Mouse (Mus musculus): ENCODE results near the gene Ube2g2.
A peak's percentile ranks its signal among the peaks of the same experiment; 100 is the strongest.
"Not testable (repeated sequence)": the region's sequence is repeated elsewhere in the genome, so short reads cannot be mapped to it uniquely, and the experiment has no call there.

Ube2g2 gene

DNA sequence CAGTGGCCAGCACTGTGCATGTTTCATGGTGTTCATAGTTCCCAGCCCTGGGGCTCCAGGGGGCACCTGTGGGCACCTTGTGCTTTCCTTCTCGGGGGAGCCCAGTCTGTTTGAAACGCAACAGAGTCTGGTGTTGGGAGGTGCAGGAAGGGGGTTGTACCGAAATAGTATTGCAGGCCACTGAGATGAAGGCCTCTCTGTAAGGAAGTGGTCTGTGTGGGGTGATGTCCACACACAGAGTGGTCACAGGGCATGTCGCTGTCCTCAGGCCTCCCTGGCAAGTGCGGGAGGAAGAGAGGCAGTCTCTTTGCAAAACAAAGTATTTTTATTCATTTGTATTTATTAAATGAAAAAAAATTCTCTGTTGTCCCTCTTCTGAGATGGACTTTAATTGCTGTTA is 23.5 kb downstream of the Ube2g2 start:
- DNase-seq (ENCODE audit: low spot score): no peak

DNA sequence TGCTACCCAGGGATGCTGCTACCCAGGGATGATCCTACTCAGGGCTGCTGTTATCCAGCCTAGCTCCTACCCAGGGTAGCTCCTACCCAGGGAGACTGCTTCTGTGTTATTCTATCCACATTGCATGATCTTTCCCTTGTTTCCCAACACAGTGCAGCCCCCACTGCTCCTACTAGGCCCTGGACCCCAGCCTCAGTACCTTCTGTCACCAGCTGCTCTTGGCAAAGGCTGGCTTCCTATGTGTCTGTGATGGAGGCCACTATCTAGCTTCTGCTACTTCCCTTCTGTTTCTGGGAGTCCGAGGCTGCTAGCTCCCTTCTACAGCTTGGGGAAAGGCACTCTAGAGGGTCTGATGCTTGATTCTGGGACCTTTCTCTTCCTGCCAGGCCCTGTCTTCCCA is 25.4 kb downstream of the Ube2g2 start:
- DNase-seq (ENCODE audit: low spot score): no peak

DNA sequence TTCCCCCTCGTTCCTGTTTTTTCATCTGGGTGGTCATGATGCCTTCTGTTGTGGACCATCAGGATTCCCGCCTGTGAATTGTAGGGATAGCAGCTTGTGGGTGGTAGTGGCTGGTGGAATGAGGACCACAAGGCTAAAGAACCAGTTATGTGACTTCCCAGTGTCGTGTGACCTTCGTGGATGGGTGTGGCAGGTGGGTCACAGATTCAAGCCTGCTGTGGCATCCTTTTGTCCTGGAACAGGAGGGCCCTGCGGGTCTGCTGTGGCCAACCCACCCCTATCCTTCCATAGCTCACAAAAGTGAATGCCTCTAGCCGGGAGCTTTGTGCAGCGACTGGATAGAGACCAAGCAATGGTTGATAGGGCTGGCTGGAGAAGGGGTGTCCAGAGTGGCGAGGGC is 25.8 kb downstream of the Ube2g2 start:
- no peak for DNase-seq (ENCODE audit: low spot score)

DNA sequence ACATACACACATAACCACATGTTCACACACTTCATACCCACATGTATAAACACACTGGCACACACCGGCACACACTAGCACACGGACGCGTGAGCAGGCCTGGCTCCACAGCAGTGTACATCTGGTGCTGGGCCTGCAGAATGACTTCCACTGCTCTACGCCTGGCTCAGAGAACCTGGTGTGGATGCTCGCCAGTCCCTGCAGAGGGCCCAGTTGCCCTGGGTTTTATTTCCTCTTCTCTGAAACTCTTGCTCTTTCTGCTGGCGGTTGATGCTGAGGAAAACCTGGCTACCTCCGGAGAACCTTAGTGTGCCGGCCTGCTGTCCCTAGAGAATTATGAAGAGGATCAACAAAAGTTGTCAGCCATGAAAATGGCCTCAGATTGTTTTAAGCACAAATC is 30.0 kb downstream of the Ube2g2 start:
- DNase-seq (ENCODE audit: low spot score): no peak

DNA sequence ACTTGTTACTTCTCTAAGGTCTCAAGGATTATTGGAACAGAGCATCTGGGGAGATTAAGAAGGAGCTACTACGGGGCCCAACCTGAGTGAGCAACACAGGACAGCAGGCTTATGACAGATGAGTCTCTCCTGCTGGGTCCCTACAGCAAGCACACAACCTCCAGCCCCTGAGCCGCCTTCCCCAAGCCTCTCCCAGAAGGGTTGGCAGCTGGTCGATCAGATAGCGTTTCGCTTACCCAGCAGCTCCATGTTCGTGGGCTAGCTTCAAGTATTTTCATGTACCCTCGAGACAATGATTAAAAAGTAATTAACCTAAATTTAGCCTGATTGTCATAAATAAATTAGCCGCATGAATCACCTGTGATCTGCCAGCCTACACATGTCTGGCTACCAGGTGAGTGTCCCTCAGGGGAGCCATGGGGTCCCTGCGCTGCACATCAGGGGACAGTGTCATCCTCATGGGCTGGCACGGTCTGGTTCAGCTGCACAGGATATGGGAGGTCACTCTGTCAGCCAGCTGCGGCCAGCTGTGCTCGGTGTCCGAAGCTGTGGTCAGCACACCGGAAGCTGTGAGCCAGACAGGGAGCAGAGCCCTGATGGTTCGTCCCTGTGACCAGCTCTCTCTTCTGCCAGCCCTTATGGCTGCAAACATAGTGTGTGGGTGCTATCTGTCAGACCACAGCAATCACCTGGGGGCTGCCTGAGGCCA is 36.4 kb downstream of the Ube2g2 start:
- peak; percentile 63 for DNase-seq (ENCODE audit: low spot score)

DNA sequence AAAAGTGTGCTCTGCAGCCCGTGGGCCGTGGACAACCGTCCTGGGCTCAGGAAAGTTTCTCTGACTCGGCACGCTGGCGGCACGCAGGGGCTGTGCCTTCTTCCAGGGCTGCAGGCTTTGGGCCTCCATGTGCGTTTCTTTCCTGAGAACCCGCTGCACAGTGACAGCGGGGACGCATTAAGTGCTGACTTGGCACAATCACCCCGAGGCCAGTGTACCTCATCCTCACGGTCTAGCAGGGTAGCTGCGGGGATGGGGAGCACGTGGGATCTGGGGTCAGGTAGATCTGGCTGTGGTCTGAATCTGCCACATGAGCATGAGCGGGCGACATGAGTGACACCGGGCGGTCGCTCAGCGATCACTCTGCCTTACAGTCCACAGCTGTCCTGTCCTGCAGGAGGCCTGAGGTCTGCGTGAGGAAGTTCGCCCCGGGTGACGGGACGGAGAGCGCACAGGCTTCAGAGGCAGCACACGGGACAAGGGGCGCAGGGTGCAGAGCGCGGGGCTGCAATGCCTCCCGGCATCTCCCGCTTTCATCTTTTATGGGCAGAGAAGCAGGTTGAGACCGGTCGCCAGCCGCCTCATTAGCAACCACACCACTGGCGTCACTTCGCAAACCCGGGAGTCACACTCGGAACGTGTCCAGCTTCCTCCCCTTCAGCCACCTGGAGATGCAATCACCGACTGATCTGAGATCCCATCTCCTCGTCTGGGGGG is 42.0 kb downstream of the Ube2g2 start:
- no peak for DNase-seq (ENCODE audit: low spot score)

DNA sequence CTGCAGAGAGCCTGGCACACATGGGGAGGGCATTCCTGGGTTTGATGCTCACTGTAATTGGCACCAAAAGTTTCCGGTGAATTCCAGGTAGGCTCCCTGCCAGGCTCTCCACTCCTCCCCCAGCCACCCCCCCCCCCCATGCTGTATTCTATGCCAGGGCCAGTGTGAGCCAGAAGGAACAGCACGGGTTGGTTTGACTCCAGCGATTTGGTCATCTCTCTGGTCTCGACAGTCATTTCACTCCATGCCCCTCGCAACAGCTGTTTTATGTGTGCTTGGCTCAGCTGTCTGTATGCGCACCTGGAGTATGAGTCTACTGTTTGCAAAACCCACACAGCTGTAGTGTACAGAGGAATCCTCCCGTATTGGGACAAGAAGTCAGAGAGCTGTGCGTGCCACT is 44.3 kb downstream of the Ube2g2 start:
- DNase-seq (ENCODE audit: low spot score): no peak

DNA sequence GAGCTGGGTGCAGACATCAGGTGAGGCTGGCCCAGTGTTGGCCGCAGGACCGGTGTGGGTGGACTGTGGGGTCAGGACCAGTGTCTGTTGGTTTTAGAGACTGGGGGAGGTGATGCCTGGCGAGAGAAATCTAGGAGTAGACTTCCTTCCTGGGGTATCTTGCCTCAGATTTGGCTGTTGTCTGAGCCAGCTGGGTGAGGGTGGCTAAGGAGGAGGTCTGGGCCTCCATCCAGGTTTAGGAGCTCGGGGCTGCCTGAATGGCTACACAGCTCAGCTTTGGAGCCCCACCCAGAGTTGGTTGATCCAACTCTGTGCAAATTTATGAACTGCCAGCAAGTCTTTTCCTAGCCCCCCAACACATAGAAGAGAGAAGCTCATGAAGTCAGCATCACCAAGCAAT is 45.3 kb downstream of the Ube2g2 start:
- DNase-seq (ENCODE audit: low spot score): no peak

DNA sequence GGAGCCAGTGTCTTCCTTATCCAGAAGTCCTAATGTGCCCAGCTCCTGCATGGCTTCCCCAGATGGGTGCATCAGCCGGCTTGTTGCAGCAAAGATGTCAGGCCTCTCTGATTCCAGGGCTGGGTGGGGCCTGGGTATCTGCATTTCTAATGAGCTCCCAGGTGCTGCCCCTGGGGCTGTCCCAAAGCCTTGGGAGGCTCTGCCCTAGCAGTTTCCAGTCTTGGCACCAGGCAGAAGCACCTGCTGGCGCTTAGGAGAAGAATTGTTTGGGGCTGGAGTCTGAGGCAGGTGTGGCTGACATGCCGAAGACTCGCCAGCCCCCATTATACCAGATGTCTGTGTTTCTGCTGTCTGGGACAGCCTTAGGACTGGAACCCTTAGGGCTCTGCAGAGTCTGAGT is 48.6 kb downstream of the Ube2g2 start:
- no peak for DNase-seq (ENCODE audit: low spot score)

DNA sequence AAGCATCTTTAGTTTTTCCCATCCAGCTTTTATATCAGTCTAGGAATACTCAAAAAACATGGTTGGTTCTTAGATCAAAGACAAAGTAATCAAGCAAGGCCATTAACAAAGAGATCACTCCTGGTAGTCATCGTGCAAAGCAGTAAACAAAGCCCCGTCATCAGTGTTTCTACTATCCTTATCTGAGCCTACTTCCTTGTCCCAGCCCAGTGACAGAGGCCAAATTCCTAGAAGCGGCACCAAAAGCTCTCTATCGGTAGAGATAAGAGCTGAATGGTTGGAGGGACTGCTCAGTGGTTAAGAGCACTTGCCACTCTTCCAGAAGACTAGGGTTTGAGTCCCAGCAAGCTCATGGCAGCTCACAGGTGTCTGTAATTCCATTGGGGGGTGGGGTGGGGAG is 49.4 kb downstream of the Ube2g2 start:
- DNase-seq (ENCODE audit: low spot score): no peak

DNA sequence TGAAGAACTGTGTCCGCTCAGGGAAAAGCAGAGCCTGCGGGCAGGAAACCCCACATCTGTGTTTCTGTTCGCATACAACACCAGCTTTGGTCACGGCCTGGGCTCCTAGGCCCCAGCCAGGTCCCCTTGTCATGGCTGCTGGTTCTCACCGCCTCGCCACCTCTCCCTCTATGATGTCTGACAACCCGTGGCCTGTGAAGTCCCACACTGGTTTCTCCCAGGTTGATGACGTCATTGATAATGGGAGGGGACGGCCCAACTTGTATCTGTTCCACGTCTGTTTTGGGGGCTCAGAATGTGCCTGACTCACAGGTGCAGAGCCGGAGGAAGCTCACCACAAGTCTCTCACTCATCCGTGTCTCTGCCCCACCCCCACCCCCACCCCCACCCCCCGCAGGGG is 51.7 kb downstream of the Ube2g2 start:
- no peak for DNase-seq (ENCODE audit: low spot score)

DNA sequence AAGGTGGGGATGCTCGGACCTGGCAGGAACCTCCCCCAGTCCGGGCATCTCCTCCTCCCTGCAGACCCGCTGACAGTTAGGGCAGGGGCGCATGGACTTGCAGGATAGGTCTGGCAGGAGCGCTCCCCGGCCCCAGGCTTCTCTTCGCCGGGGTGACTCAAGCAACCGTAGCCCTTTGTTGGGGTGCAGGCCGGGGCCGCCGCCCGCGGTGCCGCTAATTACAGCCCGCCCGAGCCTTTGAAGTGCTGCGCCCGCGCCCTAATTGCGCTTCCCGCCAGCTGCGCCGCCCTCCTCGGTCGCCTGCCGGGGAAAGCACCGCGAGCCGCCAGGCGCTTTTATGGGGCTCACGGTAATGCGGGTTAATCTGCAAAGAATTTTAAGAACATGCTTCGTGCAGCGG is 55.5 kb downstream of the Ube2g2 start:
- DNase-seq (ENCODE audit: low spot score): no peak

DNA sequence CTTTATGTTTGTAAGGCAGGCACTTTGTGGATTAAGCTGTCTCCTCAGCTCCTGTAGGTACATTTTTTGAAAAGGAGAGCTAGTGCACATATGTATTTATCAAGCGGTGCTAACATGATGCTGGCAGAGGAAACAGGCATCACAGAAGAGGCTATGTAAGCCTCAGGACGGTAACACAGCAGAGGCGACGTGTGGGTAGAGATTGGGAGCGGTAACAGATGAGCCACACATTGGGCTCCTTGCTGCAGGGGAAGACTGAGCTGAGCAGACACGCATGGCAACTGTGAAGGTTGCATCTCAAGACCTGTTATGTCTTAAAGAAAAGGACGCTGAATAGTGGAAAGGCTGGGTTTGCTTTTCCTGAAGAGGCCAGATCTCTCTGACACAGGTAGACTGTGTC is 60.9 kb downstream of the Ube2g2 start:
- no peak for DNase-seq (ENCODE audit: low spot score)

DNA sequence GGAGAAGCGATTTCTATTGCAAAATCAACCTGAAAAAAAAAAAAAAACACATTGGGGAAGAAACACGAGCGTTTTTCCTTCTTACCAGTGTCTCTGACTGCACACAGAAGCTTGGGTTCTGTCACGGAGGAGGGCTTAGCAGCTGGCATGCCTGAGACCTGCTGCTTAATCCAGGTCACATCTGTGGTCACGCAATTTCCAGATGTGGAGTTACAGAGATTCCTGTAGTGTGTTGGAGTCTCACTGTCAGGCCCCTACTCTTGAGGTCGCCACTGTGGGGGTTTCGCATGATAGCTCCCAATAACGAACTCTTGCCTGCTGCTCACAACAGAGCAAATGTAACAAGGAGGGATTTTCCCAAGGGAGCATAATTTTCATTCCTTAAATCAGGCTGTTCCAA is 62.1 kb downstream of the Ube2g2 start:
- no peak for DNase-seq (ENCODE audit: low spot score)

DNA sequence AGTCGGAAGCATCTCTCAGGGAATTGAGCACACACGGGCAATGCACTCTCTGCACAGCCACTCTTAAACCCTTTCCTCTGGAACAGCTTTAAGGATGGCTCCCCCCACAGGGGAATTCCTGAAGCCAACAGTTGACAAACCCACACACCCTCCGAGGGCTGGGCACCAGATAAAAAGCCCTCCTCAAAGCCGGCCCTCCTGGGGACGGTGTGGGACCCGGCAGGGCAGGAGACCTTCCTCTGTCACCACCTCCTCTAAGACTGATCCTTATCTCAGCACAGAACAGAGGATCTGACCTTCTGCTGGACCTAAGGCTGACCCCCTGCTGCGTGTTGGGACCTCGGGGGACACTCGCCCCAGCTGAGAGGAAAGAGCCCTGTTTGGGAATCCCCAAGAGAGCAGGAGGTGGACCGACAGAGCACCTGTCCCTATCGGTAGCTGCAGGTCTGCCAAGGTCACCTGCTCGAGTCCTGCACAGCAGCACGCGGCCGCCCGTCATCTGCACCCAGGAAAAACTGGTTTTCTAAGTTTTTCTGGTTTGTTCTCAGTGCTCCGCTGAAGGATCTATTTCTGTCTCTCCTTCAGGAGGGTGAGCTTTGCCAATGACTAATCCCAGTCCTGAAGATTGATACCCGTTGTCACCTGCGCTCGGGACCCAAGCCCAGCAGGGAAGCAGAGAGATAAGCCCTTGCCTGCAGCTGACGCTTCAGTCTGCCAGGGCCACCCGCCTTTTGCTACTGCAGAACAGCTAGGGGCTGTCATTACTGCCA is 64.0 kb downstream of the Ube2g2 start, which contains the start of gene Tspear:
Gene Tspear (plus strand): TSS at position 675 of the 770 bp plus-strand sequence.
- DNase-seq (ENCODE audit: low spot score): no peak

DNA sequence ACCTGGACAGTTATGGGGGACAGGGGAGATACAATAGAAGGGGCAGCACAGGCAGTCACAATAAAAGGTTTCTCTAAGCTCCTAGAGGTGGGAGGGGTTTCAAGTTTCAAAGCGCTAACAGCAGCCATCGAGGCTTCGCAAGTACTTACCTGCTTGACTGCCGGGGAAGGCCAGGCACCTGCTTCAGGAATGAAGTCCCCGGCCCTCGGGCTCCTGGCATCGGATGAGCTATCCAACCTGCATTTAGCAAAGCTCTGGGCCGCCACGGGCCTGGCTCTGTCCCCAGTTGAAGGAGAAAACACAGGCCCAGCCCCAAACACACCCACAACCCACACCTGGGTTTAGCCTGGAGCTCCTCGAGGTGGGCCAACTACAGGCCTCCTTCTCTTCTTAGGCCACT is 64.9 kb downstream of the Ube2g2 start:
- DNase-seq (ENCODE audit: low spot score): no peak

DNA sequence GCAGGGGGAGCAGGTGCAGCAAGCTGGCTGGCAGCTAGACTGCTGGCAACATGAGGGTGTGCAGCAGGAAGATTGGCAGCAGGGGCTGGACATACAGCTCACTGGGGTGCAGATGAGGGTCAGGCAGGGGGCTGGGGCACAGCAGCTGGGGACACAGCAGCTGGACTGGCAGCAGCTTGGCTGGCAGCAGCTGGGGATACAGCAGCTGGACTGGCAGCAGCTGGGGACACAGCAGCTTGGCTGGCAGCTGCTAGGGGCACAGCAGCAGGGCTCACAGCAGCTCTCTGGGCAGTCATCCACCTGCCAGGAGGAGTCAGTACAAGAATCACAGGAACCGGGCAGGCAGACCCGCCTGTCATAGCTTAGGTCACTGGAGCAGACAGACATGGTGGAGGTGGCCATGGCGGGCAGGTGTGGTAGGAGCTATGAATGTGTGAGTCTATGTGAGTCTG is 68.3 kb downstream of the Ube2g2 start, which contains the start of gene Gm19402:
Gene Gm19402 (minus strand): TSS at position 402 of the 452 bp plus-strand sequence.
- not testable (repeated sequence) for DNase-seq (ENCODE audit: low spot score)
